Mouse (Mus musculus) kidney, adult 2 months (tissue): ENCODE data around the gene Rnf141. TPM values are rescaled to one million over a fixed set of nuclear protein-coding genes. Genes with fewer than 3 reads are reported as not detected.

Source experiments
- DNase-seq: peaks from one replicate; pipeline ENCODE4 v3.0.0; 2021
- H3K27ac ChIP-seq: fragments of 200-500 bp; 2 replicates; pipeline ENCODE4 v1.5.1; 2012; ENCODE audit warnings: low read depth, low read length, control low read depth, inconsistent platforms; ENCODE audit not compliant: insufficient read depth
- H3K27me3 ChIP-seq: fragments of 200-500 bp; replicated peaks from 2 replicates; pipeline ENCODE4 v1.6.1; 2012; ENCODE audit warnings: mild to moderate bottlenecking, moderate library complexity, low read length, inconsistent platforms; ENCODE audit not compliant: control insufficient read depth, insufficient read depth
- H3K36me3 ChIP-seq: fragments of 200-500 bp; 2 replicates; pipeline ENCODE4 v1.6.1; 2012; ENCODE audit warnings: mild to moderate bottlenecking, moderate library complexity, low read length, inconsistent platforms; ENCODE audit not compliant: control insufficient read depth, insufficient read depth
- H3K4me1 ChIP-seq: fragments of 200-500 bp; 2 replicates; pipeline ENCODE4 v1.6.1; 2011; ENCODE audit warnings: low read length; ENCODE audit not compliant: control insufficient read depth, insufficient read depth
- H3K4me3 ChIP-seq: fragments of 200-500 bp; 2 replicates; pipeline ENCODE4 v1.5.1; 2011; ENCODE audit warnings: mild to moderate bottlenecking, low read depth, low read length, control low read depth; ENCODE audit not compliant: insufficient read depth
- CTCF ChIP-seq: fragments of 200-500 bp; conservative IDR thresholded peaks from 2 replicates; pipeline ENCODE4 v1.5.1; 2011; ENCODE audit warnings: low read depth, mild to moderate bottlenecking, control low read depth, low read length, moderate library complexity, mixed read lengths; ENCODE audit not compliant: insufficient read depth, insufficient read length
- POLR2A ChIP-seq: fragments of 200-500 bp; IDR thresholded peaks from one replicate; pipeline ENCODE4 v1.6.1; 2011; ENCODE audit warnings: low read depth, low read length, control low read depth
- WGBS: fragments of 180-500 bp; shearing (Covaris S2); methylation state at CpG from one replicate; pipeline ENCODE4 v1.1.7; 2018; 5-methylcytosine and 5-hydroxymethylcytosine counted together
- polyA plus RNA-seq: library from polyadenylated mRNA; depleted of rRNA; stranded (reverse); fragments of >200 nt; gene quantifications from 2 replicates; pipeline ENCODE4 v1.2.3, GENCODE M21; 2012

The Rnf141 gene
- polyA plus RNA-seq, 1 experiment, result 19.3 TPM

DNA sequence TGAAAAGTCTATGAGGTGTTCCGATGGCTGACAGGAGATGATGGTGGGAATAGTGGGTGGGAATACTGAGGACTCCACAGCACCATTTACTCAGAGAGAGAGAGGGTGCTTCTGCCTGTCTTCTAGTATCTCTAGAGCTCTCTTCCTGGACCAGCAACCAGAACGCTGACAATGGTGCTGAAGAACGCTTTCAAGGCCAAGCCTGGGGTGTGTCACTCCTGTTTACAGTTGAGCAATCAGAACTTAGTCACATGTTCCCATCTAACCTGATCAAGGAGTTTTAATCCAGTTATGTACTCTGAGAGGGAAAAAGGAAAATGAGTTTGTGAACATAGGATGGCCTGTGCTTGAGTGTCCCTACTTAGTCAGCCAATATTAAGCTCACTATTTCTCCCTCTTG is 21.8 kb upstream of the Rnf141 start:
- no peak overlapping the region for H3K4me3 ChIP-seq
- DNase-seq, result no peak
- no peaks in the 10 kb centered on the region for H3K36me3 ChIP-seq
- TF ChIP-seq CTCF (no peak), POLR2A (no peak)
- H3K27me3 ChIP-seq, result no peaks in the 10 kb centered on the region
- WGBS, result 94% methylated on average over 3 of the region's 3 CpGs
- no peaks in the 10 kb centered on the region for H3K4me1 ChIP-seq
- no peak overlapping the region for H3K27ac ChIP-seq

DNA sequence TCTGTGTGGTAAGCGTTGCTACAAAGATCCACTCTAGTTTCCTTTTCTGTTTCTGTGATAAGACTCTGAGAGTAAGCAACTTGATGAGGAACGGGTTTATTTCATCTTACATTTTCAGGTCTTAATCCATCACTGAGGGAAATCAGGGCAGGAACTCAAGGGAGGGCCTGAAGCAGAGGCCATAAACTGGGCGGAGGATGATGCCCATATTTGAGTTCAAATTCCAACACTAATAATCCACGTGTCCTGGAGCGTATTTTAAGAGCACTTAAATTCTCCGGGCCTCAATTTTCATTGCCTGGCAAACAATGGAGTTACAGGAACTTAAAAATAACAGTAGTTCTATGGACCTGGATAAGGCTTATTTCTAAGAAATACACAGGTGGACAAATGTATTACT is 21.3 kb upstream of the Rnf141 start:
- DNase-seq, result no peak
- Histone ChIP-seq H3K27me3 (no peaks in the 10 kb centered on the region), H3K36me3 (no peaks in the 10 kb centered on the region), H3K4me1 (no peaks in the 10 kb centered on the region), H3K4me3 (no peak overlapping the region), H3K27ac (no peak overlapping the region)
- TF ChIP-seq POLR2A (no peak), CTCF (no peak)
- WGBS, result 70% methylated on average over 6 of the region's 6 CpGs

DNA sequence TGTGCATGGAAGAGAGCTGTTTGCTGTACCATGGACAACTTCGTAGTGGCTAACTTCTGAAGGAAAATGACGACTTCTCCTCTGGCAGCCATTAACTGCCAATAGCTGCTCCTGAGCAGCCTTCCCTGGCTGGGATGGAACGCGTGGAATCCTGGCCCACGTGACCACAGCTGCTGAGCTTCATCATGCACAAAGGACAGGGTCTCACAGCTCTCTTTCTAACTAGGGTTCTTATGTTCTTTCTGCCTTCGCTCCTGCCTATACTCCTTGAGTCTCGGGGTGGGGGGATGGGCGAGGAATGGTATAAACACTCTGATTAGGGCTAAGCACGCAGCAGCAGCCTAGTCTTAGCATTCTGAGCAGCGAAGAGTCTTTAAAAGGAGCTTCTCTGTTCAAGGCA is 20.8 kb upstream of the Rnf141 start:
- peak; percentile 41 for DNase-seq
- TF ChIP-seq CTCF (no peak), POLR2A (no peak)
- no peaks in the 10 kb centered on the region for H3K4me1 ChIP-seq
- WGBS, result 43% methylated on average over 10 of the region's 10 CpGs
- H3K36me3 ChIP-seq, result no peaks in the 10 kb centered on the region
- H3K27ac ChIP-seq, result no peak overlapping the region
- H3K4me3 ChIP-seq, result no peak overlapping the region
- H3K27me3 ChIP-seq, result no peaks in the 10 kb centered on the region

DNA sequence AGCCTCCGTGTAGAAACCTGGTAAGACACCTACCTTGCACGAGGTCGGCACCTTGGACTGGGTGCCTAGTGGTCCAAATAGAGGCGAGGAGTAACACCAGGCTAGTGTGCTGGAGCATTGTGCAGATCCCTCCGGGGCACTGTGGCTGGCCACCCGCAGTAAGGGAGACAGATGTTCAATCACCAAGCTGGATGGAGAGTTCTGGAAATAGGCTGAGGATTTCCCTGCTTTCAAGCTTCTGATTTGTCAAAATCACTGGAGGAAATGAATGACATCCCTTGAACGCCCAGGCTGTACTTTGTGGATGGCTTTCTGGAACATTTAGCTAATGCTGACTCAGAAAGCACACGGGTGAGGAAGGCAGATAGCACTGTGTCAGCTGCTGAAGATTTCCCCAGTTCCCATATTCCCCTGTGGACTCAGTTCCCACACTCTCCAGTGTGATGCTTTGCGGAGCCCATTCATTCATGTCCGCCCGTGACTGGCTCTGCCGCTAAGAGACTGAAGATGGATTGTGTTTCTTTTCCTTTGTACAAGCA is 18.6 kb upstream of the Rnf141 start, which contains the start of gene Lyve1:
Gene Lyve1 (minus strand): TSS at position 489 of the 539 bp plus-strand sequence.
- no peaks in the 10 kb centered on the region for H3K27me3 ChIP-seq
- TF ChIP-seq POLR2A (no peak), CTCF (no peak)
- WGBS, result 63% methylated on average over 12 of the region's 12 CpGs
- no peaks in the 10 kb centered on the region for H3K36me3 ChIP-seq
- no peak within 1 kb of the TSS for H3K4me3 ChIP-seq
- no peak for DNase-seq
- H3K27ac ChIP-seq, result no peak within 1 kb of the TSS
- H3K4me1 ChIP-seq, result no peaks in the 10 kb centered on the region

DNA sequence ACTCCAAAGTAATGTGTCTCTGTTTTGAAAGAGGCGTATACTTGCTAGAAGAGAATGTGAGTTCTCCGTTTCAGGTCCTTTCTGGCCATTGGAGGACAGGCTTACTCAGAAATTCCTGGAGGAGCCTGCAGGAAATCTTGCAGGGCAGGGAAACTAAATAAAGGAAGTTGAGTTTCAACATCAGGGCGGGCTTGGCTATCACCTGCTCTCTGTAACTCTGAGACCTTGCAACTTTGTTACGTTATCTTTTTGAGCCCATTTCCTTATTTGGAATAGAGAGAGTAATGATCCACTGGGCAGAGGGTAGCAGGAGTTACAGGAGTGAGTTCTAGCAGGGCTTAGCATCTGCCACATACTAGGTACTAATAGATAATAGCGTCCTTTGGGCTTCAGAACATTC is 15.9 kb upstream of the Rnf141 start:
- no peak overlapping the region for H3K27ac ChIP-seq
- 58% methylated on average over 5 of the region's 5 CpGs for WGBS
- TF ChIP-seq CTCF, result no peak
- TF ChIP-seq POLR2A, result no peak
- H3K36me3 ChIP-seq, result no peaks in the 10 kb centered on the region
- H3K4me1 ChIP-seq, result 0 out of 2 replicates have a peak, but pooled peaks cover 2% of the 10 kb centered on the region
- no peak for DNase-seq
- H3K4me3 ChIP-seq, result no peak overlapping the region
- H3K27me3 ChIP-seq, result no peaks in the 10 kb centered on the region

DNA sequence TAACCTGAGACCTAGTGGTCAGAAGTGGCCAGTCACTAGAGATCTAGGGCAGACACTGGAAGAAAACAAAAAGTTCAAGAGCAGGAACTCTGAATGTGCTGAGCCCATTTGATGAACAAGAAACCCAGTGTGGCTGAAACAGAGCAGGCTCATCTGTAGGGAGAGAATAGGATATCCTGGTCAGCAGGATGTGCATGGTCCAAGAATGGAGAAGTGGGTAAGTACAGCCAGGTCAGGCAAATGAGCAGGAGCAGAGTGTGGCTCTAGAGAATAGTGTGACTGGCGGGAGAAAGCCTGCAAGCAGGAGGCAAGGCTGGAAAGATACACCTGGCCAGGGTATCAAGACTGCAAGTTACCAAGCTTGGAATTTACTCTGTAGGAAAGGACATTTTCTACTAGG is 11.3 kb upstream of the Rnf141 start:
- TF ChIP-seq POLR2A, result no peak
- TF ChIP-seq CTCF, result no peak
- DNase-seq, result no peak
- 92% methylated on average over 1 of the region's 1 CpGs for WGBS
- Histone ChIP-seq H3K4me3 (no peak overlapping the region), H3K27me3 (no peaks in the 10 kb centered on the region), H3K4me1 (0 out of 2 replicates have a peak, but pooled peaks cover 3% of the 10 kb centered on the region), H3K36me3 (no peaks in the 10 kb centered on the region), H3K27ac (no peak overlapping the region)

DNA sequence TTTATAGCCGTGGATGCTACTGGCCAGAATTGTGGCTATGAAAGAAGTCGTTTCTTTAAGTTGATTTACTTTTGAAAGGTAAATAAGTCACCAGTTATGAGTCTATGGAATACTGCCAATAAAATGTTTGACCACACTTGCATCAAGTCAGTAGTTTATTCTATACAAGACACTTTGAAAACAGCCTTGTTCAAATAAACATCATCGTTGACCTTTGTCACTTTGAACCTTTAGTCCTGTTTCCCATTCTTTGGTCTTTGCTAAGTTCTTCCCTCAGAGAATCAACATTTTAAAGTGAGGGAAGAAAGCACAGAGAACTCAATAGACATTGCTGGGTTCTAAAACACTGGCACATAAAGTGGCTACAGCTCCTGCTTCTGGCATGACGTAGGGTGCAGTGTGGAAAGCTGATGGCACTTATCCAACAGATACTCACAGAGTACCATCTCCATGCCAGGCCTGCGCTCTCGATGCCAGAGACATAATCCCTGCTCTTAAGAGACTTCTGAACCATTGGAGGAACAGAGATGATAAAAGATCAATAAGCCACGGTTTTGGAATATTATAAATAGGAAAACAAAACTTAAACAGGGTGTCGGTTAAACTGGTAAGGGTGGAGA is 10.8 kb upstream of the Rnf141 start:
- H3K27ac ChIP-seq, result no peak overlapping the region
- H3K27me3 ChIP-seq, result no peaks in the 10 kb centered on the region
- no peak overlapping the region for H3K4me3 ChIP-seq
- 0 out of 2 replicates have a peak, but pooled peaks cover 3% of the 10 kb centered on the region for H3K4me1 ChIP-seq
- TF ChIP-seq POLR2A (no peak), CTCF (no peak)
- peak; percentile 28 for DNase-seq
- no peaks in the 10 kb centered on the region for H3K36me3 ChIP-seq
- 57% methylated on average over 8 of the region's 8 CpGs for WGBS
